Mouse (Mus musculus) C3H10T1/2 (cell line): ENCODE measurements around the gene Pced1a. TPM values are rescaled to one million over a fixed set of nuclear protein-coding genes. Genes with fewer than 3 reads are reported as not detected.

ENCODE experiments used
- polyA plus RNA-seq, 2 experiments: library from polyadenylated mRNA; unstranded; fragments of >200 nt; fragmentation: generic; extraction: Trizol; gene quantifications; one replicate each; pipeline ENCODE4 v1.2.1; 2012; ENCODE audit warnings: missing spikeins in 2 of 2

The Pced1a gene
- 10 to 100 TPM; 12.0 to 20.6 TPM for polyA plus RNA-seq

DNA sequence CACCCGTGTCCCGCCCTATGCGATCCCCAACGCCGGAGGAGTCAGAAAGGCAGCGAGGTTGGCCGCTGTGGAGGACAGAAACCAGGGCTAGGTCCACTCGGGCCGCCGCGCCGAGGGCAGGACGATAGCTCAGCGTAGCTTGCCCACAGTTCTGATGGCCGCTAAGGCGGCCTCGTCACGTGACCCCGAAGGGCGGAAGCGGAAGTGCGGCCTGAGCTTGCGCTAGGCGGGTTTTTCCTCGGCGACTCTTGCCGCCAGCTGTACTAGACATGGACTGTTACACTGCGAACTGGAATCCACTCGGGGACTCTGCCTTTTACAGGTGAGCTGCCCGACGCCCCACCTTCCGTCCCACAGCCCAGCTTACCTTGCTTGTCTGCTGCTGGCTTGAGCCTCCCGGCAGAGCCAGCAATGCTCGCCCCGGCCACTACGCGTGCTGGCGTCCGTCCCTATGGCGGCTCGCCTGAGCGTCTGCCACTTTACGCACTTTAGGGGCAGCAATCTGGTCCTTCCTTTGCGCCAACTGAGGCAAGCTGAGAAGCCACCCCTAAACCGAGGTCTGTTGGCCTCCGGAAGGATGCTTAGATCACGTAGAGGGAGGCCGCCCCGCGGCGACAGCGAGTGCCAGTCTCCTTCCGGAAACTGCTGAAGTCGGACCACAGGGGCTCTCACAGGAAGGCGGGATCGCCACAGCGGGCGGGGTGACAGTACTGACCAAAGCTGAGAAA is at the start of gene Pced1a, which contains the start of gene Vps16:
Gene Pced1a (minus strand): TSS at position 576 of the 728 bp plus-strand sequence.
Gene Vps16 (plus strand): TSS at position 214 of the 728 bp plus-strand sequence.

DNA sequence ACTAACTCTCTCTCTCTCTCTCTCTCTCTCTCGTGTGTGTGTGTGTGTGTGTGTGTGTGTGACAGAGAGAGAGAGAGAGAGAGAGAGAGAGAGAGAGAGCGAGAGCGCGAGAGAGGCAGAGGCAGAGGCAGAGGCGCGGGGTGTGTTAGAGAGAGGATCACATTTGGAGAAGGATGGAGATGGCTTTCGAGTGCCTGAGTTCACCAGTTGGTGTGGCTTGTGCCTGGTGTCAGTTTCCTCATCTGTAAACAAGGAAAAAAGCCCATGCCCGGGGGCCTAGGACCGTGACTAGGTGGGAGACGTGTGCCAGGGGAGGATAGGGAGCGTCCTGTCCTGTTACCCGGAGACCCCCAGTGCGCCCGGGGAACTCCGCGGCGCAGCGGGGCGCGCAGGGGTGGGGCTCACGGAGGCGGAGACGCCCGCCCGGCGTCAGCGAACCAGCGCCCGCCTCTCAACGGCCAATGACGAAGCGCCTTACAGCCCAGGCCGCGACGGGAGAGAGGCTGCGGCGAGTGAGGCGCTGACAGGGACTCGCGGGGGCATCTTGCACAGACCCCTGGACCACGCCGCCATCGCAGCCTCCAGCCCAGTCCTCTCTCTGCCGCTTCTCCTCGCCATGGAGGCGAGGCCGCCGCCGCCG is 25.4 kb upstream of the Pced1a start, which contains the start of gene Ptpra:
Gene Ptpra (plus strand): TSS at position 485 of the 640 bp plus-strand sequence.

DNA sequence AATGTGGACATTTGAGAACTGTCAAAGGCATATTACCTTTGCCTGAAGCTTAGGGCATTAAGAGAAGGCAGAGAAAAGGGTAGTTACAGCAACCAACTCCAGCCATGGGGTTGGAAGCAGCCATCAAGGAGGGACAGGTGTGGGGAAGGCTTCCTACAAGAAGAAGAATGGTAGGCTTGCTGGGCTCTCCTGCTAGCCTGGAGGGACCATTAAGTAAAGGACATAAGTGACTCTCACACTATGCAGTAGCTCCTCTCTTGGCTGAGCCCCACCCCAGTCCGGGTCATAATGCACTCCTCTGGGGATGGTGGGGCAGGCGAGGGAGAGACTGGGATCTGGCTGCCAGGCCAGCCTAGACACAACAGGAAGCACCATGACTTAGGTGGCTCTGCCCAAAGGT is 18.3 kb downstream of the Pced1a start, which contains the start of gene Tmem239:
Gene Tmem239 (plus strand): TSS at position 301 of the 400 bp plus-strand sequence.

DNA sequence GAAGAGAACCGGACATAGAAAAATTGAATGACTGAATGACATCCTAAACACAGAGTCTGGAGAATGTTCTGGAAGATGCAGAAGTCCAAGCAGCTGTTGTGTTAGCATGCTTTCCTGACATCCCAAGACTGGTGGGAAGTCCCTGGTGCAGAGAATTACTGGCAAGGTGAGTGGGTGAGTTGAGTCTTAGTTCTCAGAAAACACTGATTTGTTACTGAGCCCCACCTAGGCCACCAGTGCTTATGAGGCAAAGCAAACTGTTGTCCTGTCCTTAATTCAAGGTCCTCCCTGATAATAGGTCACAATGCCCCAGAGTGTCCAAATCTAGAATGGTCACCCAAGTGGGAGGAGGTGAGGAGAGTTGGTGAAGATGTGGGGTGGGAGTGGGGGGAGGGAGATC is 19.6 kb downstream of the Pced1a start, which contains the start of the genes Gm28372 and 1700020A23Rik:
Gene Gm28372 (plus strand): TSS at position 301 of the 400 bp plus-strand sequence.
Gene 1700020A23Rik (plus strand): TSS at position 321 of the 400 bp plus-strand sequence.

DNA sequence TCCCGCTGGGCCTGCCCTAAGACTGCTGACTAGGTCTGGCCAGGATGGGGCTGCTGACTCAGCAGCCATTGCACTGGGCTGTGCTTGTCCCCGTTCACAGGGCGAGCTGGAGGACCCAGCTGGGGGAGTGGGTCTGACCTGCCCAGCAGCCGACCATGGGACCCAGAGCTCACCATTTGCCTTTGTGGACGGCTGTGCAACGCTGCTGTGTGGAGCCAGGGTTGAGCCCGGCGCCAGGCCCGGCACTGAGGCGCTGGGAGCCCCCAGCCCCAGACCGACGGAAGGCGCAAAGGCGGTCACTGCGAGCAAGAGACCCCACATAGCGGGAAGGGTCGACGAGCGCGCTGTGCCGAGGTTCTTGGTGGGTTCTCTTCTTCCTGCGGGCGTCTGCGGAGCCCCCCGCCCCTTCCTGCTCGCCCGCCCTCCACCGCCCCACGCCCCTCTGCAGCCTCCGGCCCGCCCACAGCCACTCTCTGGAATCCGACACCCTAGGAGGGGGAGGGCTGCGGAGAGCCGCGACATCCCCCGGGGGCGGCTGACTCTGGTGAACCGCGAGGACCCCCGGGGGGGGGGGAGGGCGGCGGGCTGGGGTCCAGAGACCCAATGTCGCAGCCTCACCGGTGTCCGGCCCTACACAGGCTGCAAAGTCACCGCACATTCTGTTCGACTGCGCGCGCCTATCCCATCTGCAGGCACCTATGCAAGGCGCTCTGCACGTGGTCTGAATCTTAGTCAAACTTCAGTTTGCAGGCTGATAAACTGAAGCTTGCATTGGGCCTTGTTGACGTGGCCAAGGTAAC is 27.1 kb downstream of the Pced1a start, which contains the start of gene Cpxm1:
Gene Cpxm1 (minus strand): TSS at position 389 of the 800 bp plus-strand sequence.

Other genes starting within 250 kb of the Pced1a start
- 100 to 1,000 TPM; 322 to 458 TPM for gene Snrpb, start 245.3 kb downstream of the Pced1a start, polyA plus RNA-seq
- not detected for gene Tmc2, start 229.5 kb downstream of the Pced1a start, polyA plus RNA-seq
- gene Nop56, start 150.3 kb downstream of the Pced1a start, polyA plus RNA-seq: 100 to 1,000 TPM in 1 of 2 experiments, 10 to 100 TPM in 1; 50.8 to 140 TPM
- gene Idh3b, start 140.2 kb downstream of the Pced1a start, polyA plus RNA-seq: 100 to 1,000 TPM in 1 of 2 experiments, 10 to 100 TPM in 1; 68.4 to 143 TPM
- under 1 TPM in 1 of 2 experiments, not detected in 1; 0.01 TPM for gene Ebf4, start 129.5 kb downstream of the Pced1a start, polyA plus RNA-seq
- gene Cpxm1, start 27.1 kb downstream of the Pced1a start, polyA plus RNA-seq: 1 to 10 TPM in 1 of 2 experiments, under 1 TPM in 1; 0.21 to 1.1 TPM
- gene Gm28372, start 19.5 kb downstream of the Pced1a start, polyA plus RNA-seq: under 1 TPM in 1 of 2 experiments, not detected in 1; 0.05 TPM
- gene 1700020A23Rik, start 19.4 kb downstream of the Pced1a start, polyA plus RNA-seq: not detected
- gene Tmem239, start 18.2 kb downstream of the Pced1a start, polyA plus RNA-seq: not detected
- gene Vps16, start 362 bp downstream of the Pced1a start, polyA plus RNA-seq: 10 to 100 TPM; 49.5 to 49.6 TPM
- gene Ptpra, start 25.6 kb upstream of the Pced1a start, polyA plus RNA-seq: 10 to 100 TPM in 1 of 2 experiments, 1 to 10 TPM in 1; 5.7 to 58.6 TPM
- 100 to 1,000 TPM in 1 of 2 experiments, 10 to 100 TPM in 1; 72.9 to 129 TPM for gene Mrps26, start 139.0 kb upstream of the Pced1a start, polyA plus RNA-seq
- gene Oxt, start 151.5 kb upstream of the Pced1a start, polyA plus RNA-seq: not detected
- not detected for gene Avp, start 157.9 kb upstream of the Pced1a start, polyA plus RNA-seq
- gene Fastkd5, start 205.3 kb upstream of the Pced1a start, polyA plus RNA-seq: 1 to 10 TPM in 1 of 2 experiments, under 1 TPM in 1; 0.94 to 2.1 TPM
- 1 to 10 TPM; 3.3 to 5.6 TPM for gene Ubox5, start 205.3 kb upstream of the Pced1a start, polyA plus RNA-seq
- gene Lzts3, start 218.1 kb upstream of the Pced1a start, polyA plus RNA-seq: 1 to 10 TPM; 2.9 to 6.8 TPM
- 100 to 1,000 TPM; 125 to 144 TPM for gene Ddrgk1, start 240.0 kb upstream of the Pced1a start, polyA plus RNA-seq
- 10 to 100 TPM; 24.9 to 37.4 TPM for gene Itpa, start 242.9 kb upstream of the Pced1a start, polyA plus RNA-seq